Mouse (Mus musculus) stomach, adult 2 months (tissue): ENCODE measurements around the gene Vill. TPM values are rescaled to one million over a fixed set of nuclear protein-coding genes. Genes with fewer than 3 reads are reported as not detected.

Experiments used
- polyA plus RNA-seq: library from polyadenylated mRNA; depleted of rRNA; stranded (reverse); fragments of >200 nt; gene quantifications from 2 replicates; pipeline ENCODE4 v1.2.3, GENCODE M21; 2012; rRNA removed

The Vill gene
- polyA plus RNA-seq: 72.1 and 90.0 TPM in 2 replicates

DNA sequence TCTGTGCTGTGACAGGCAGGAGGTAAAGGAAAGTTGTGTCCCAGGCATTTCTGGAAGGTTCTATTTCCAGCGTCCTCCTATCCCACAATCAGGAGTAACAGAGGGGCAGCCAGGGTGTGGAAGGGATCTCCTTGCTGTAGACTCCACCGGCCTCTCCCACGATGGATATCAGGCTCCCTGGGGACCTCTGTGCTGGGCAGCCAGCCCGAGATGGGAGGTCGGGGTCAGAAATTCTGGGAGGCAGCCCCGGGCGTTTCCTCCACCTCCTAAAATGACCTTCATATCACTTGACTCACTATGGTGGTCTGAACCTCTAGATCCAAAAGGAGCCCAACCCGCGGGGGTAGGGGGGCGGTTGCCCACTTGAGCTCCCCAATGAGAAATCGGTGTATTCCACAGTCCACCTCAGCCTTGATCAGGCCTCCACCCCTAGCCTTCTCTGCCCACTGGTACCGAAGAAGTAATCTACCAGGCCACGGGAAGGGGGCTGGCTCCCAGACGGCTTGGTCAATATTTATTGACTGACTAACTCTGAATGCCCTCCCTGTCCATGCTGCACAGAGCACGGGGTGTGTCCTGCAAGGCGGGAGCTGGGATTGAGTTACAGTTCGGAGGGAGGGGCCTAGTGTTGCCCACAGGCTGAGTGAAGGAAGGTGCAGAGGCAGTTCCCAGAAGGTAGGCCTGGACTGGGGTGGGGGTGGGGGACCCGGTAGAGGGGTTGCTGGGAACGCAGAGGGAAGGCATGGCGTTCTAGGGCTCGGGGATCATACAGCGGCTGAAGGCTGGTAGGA is at the start of gene Vill:
Vill (plus strand) TSS at position 625 of the 791 bp plus-strand sequence.

GRCm38 (mm10) chr9:119093419-119094295 is 41.1 kb downstream of the Vill start, which contains the start of gene Plcd1:
Gene Plcd1, minus strand, starts transcription at chr9:119093502.

GRCm38 (mm10) chr9:119101992-119102782 is 49.6 kb downstream of the Vill start, which contains the start of gene Dlec1:
Gene Dlec1, plus strand, starts transcription at chr9:119102478.

Other genes starting within 250 kb of the Vill start
- gene Ctdspl, start 126.3 kb upstream of the Vill start, polyA plus RNA-seq: 8.8 and 9.5 TPM in 2 replicates
- gene Plcd1, start 40.7 kb downstream of the Vill start, polyA plus RNA-seq: 24.9 and 31.5 TPM in 2 replicates
- 0.26 and 1.2 TPM in 2 replicates for gene Dlec1, start 49.7 kb downstream of the Vill start, polyA plus RNA-seq
- 3.7 and 4.9 TPM in 2 replicates for gene Acaa1b, start 104.3 kb downstream of the Vill start, polyA plus RNA-seq
- gene Gm47289, start 106.4 kb downstream of the Vill start, polyA plus RNA-seq: not detected in 2 replicates
- gene Slc22a13, start 156.3 kb downstream of the Vill start, polyA plus RNA-seq: not detected in 2 replicates